Mouse (Mus musculus) lung, embryonic 16.5 days (tissue): ENCODE measurements around the gene Notum. TPM values are rescaled to one million over a fixed set of nuclear protein-coding genes. Genes with fewer than 3 reads are reported as not detected.

ENCODE experiments used
- ATAC-seq: fragments of 200-750 bp; cut with Nextera tagmentation; 2 replicates; pipeline ENCODE4 v1.8.0; 2017; ENCODE audit warnings: low read depth, mild to moderate bottlenecking, moderate library complexity
- H3K27ac ChIP-seq: fragments of 300-500 bp; sonication (generic); 2 replicates; pipeline ENCODE4 v1.5.1; 2014; ENCODE audit warnings: mild to moderate bottlenecking, control low read depth, low read length
- H3K27me3 ChIP-seq: fragments of 300-500 bp; sonication (generic); 2 replicates; pipeline ENCODE4 v1.6.1; 2014; ENCODE audit warnings: low read depth, low read length, mixed read lengths; ENCODE audit not compliant: control insufficient read depth, insufficient read depth
- H3K36me3 ChIP-seq: fragments of 300-500 bp; sonication (generic); 2 replicates; pipeline ENCODE4 v1.6.1; 2014; ENCODE audit warnings: low read length; ENCODE audit not compliant: control insufficient read depth, insufficient read depth
- H3K4me1 ChIP-seq: fragments of 300-500 bp; sonication (generic); replicated peaks from 2 replicates; pipeline ENCODE4 v1.6.1; 2014; ENCODE audit warnings: low read length, mixed read lengths; ENCODE audit not compliant: control insufficient read depth, insufficient read depth
- H3K4me2 ChIP-seq: fragments of 300-500 bp; sonication (generic); 2 replicates; pipeline ENCODE4 v1.6.1; 2014; ENCODE audit warnings: low read depth, low read length, control low read depth
- H3K4me3 ChIP-seq: fragments of 300-500 bp; sonication (generic); 2 replicates; pipeline ENCODE4 v1.5.1; 2014; ENCODE audit warnings: mild to moderate bottlenecking, low read length, control low read depth
- H3K9ac ChIP-seq: fragments of 300-500 bp; sonication (generic); 2 replicates; pipeline ENCODE4 v1.6.1; 2014; ENCODE audit warnings: low read length, control low read depth
- H3K9me3 ChIP-seq: fragments of 300-500 bp; sonication (generic); 2 replicates; pipeline ENCODE4 v1.6.1; 2016; ENCODE audit warnings: low read length; ENCODE audit not compliant: control insufficient read depth
- WGBS: fragments of 180-500 bp; shearing (Covaris S2); extraction: QIAGEN DNeasy Blood & Tissue Kit; methylation state at CpG from one replicate; pipeline ENCODE4 v1.1.7; 2014; 5-methylcytosine and 5-hydroxymethylcytosine counted together
- polyA plus RNA-seq: library from polyadenylated mRNA; unstranded; fragments of >200 nt; fragmentation: Nextera tagmentation; extraction: Ambion mirVana; gene quantifications from 2 replicates; pipeline ENCODE4 v1.2.1, GENCODE M21; 2015

Gene Notum
- polyA plus RNA-seq, 1 experiment from 2014 or later: 4.0 TPM

DNA sequence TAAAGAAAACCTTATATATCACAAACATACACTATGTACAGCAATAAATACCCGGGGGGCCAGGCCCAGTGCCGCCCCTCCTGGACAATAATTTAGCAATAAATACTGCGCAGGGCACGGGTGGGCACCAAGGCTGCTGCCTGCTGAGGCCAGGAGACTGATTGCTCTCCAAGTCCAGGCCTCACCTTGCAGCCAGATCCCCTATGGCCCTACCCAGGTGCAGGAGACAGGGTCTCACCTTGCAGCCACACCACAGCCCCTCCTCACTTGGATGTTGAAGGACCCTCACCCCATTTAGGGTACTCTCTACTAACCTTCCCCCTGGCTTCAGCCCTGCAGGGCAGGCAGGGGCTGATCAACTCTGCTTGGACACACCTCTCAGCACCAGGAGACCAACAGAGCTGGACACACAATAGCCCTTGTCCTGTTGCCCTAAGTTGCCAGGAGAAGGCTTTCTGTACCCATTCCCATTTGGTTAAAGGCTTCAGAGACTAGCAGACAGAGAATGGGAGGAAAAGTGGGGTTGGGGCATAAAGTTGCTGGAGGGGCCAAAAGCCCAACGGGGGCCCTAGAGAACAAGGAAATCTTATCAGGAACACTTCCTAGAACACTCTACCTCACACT is 35.7 kb downstream of the Notum start, which contains the start of gene Sirt7:
Sirt7 (minus strand) TSS at position 89 of the 624 bp plus-strand sequence.
- 12% methylated on average over 5 of the region's 5 CpGs for WGBS
- Histone ChIP-seq H3K4me1 (peaks cover 21% of the 10 kb centered on the region), H3K27ac (peak within 1 kb of the TSS; percentile 84), H3K4me3 (peak within 1 kb of the TSS; percentile 99), H3K36me3 (peaks cover 27% of the 10 kb centered on the region), H3K4me2 (peak within 1 kb of the TSS; percentile 85), H3K27me3 (no peaks in the 10 kb centered on the region), H3K9me3 (no peaks in the 10 kb centered on the region), H3K9ac (peak within 1 kb of the TSS; percentile 77)
- peak; percentile 27 for ATAC-seq

DNA sequence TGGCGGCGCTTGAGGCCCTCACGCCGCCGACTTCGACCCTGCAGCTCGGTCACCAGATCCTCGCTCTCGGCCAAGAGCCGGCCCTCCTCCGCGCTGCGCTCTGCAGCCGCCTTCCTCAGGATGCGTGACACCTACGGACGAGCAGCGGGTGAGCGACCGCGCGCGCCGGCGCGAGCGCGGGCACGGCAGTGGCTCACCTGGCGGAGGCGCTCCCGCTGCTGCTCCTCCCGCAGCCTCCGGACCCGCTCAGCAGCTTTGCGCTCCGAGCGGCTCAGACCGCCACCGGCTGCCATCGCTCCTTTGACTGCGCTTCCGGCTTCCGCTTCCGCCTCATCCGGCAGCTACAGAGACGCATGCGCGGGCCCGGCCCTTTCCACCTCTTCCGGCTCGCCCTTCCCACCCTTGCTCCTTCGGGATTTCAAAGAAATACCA is 36.3 kb downstream of the Notum start:
- WGBS: under 1% methylated on average over 51 of the region's 53 CpGs
- H3K4me3 ChIP-seq: peak overlapping the region; percentile 99
- H3K36me3 ChIP-seq: peaks cover 31% of the 10 kb centered on the region
- peaks cover 15% of the 10 kb centered on the region for H3K4me1 ChIP-seq
- H3K27ac ChIP-seq: peak overlapping the region; percentile 84
- peak overlapping the region; percentile 77 for H3K9ac ChIP-seq
- H3K4me2 ChIP-seq: peak overlapping the region; percentile 85
- no peaks in the 10 kb centered on the region for H3K27me3 ChIP-seq
- ATAC-seq: peak; percentile 89
- no peaks in the 10 kb centered on the region for H3K9me3 ChIP-seq

- H3K27me3 ChIP-seq: no peaks in the 10 kb centered on the region
- H3K27ac ChIP-seq: peak overlapping the region; percentile 84
- H3K4me3 ChIP-seq: peak overlapping the region; percentile 99
- peaks cover 14% of the 10 kb centered on the region for H3K4me1 ChIP-seq
- peak overlapping the region; percentile 85 for H3K4me2 ChIP-seq
- no peaks in the 10 kb centered on the region for H3K9me3 ChIP-seq
- peak overlapping the region; percentile 77 for H3K9ac ChIP-seq
- H3K36me3 ChIP-seq: peaks cover 31% of the 10 kb centered on the region
- WGBS: 11% methylated on average over 30 of the region's 30 CpGs
- ATAC-seq: peak; percentile 82
Measured at GRCm38 (mm10) chr11:120623961-120624679, 36.9 kb downstream of the Notum start.

DNA sequence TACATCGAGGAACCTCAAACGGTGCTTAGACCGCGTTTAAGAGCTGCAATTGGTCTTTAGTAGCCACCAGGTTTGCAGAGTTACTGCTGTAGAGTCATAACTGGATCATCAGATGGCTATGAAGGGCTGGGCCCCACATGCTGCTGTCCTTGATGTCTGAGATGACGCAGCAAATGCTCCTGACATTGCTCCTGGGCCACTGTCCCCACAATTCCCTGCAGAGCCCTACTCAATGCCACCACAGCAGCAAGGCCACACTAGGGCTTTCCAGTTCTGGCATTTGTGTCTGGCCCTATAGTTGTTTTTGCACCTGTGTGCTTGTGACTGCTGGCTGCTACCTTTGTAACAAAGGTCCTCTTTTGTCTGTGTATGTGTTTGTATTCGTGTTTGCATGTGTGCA is 38.2 kb downstream of the Notum start:
- Histone ChIP-seq H3K4me3 (no peak overlapping the region), H3K9me3 (no peaks in the 10 kb centered on the region), H3K4me2 (no peak overlapping the region), H3K27ac (no peak overlapping the region), H3K36me3 (peaks cover 24% of the 10 kb centered on the region), H3K4me1 (peaks cover 14% of the 10 kb centered on the region), H3K27me3 (no peaks in the 10 kb centered on the region), H3K9ac (no peak overlapping the region)
- 89% methylated on average over 6 of the region's 6 CpGs for WGBS
- ATAC-seq: no peak

GRCm38 (mm10) chr11:120620195-120620594 is 40.8 kb downstream of the Notum start:
- Histone ChIP-seq H3K27me3 (no peaks in the 10 kb centered on the region), H3K9me3 (no peaks in the 10 kb centered on the region), H3K4me1 (peaks cover 18% of the 10 kb centered on the region), H3K9ac (no peak overlapping the region), H3K36me3 (peaks cover 20% of the 10 kb centered on the region), H3K4me2 (no peak overlapping the region), H3K4me3 (no peak overlapping the region), H3K27ac (no peak overlapping the region)
- WGBS: 95% methylated on average over 14 of the region's 14 CpGs
- no peak for ATAC-seq

DNA sequence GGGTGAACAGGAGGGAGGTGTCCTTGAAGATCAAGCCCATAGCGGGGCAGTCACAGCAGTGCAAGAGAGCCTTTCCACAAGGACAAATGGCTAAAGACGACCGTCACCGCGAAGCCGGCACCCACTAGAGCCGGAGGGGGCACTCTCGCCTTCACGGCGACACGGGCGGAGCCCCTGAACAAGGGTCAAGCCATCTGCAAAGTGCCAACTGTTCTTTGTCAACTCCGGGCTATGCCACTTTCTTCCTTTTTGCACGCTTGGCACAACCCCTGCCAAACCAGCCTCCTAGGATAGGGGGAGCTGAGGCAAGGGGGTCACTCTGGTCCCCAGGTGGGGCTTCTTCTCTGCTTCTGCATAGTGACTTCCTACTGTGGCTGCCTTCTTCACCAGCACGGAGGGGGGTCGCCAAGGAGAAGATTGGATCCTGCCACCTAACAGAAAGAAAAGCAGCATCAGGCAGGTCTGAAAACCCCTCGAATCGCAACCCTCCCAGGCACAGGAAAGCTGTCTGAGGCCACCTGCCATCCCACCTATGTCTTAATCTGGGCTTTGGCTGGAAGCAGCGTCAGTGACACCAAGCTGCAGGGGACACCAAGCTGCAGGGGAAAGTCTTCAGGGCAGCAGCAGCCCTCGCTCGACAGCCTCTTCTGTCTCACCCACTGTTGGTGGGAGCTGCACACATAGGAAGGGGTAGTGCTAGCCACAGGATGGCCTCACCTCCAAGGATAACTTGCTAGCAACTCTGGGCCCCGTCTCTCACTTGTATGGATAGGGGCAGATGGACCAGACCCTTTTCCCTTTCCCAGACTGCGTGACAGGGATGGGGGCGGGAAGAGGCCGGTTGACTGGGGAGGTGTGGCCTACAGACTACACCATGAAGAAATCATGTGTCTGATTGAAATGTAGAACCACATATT is 42.1 kb downstream of the Notum start:
- Histone ChIP-seq H3K27me3 (no peaks in the 10 kb centered on the region), H3K27ac (no peak overlapping the region), H3K36me3 (peaks cover 24% of the 10 kb centered on the region), H3K4me2 (no peak overlapping the region), H3K4me1 (peaks cover 10% of the 10 kb centered on the region), H3K4me3 (no peak overlapping the region), H3K9me3 (no peaks in the 10 kb centered on the region), H3K9ac (no peak overlapping the region)
- no peak for ATAC-seq
- WGBS: 88% methylated on average over 25 of the region's 25 CpGs

GRCm38 (mm10) chr11:120617519-120618112 is 43.4 kb downstream of the Notum start, which contains the start of gene Pcyt2:
Gene Pcyt2 (minus strand): TSS chr11:120617936.
- under 1% methylated on average over 54 of the region's 56 CpGs for WGBS
- Histone ChIP-seq H3K27me3 (no peaks in the 10 kb centered on the region), H3K27ac (no peak within 1 kb of the TSS), H3K36me3 (peaks cover 20% of the 10 kb centered on the region), H3K9ac (peak within 1 kb of the TSS; percentile 83), H3K4me1 (peaks cover 8% of the 10 kb centered on the region), H3K4me2 (peak within 1 kb of the TSS; percentile 69), H3K4me3 (peak within 1 kb of the TSS; percentile 85), H3K9me3 (no peaks in the 10 kb centered on the region)
- ATAC-seq: peak; percentile 96

DNA sequence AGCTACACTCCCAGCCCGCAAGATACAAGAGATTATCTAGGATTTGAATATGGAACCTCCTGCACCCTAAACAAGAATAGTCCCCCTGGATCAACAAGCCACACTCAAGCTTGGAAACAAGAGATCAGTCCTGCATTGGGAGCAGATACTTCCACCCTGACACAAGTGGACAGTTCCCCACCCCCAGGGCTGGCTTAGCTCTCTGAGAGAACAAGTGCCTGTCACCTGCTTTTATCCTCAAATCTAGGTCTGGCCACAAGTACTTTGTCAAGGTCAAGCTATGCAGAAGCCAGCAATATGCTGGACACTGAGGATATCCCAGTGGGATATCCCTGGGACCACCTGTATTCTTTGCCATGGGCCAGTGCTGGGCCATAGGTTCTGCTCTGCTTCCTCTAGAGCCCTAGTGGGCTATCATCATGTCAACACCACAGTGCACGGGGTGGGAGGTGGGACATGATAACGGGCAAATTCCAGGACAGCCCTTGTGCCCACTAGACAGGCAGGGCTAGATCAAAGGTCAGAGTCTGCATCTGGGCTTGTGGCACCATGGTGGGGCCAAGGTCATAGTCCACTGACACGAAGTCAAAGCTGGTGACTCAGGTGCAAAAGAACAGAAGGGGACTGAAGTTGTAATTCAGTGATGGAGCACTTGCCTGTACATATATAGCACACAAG is 44.2 kb downstream of the Notum start:
- 36% methylated on average over 4 of the region's 4 CpGs for WGBS
- no peak for ATAC-seq
- Histone ChIP-seq H3K9ac (peak overlapping the region; percentile 83), H3K9me3 (no peaks in the 10 kb centered on the region), H3K4me2 (peak overlapping the region; percentile 69), H3K4me1 (peaks cover 8% of the 10 kb centered on the region), H3K36me3 (peaks cover 19% of the 10 kb centered on the region), H3K27me3 (no peaks in the 10 kb centered on the region), H3K27ac (no peak overlapping the region), H3K4me3 (peak overlapping the region; percentile 85)
